Mouse (Mus musculus): ENCODE measurements around the gene Sorcs3.

- TF ChIP-seq MAZ (IDR thresholded peaks at IDR 0.05; ENCODE audit: low read depth, low read length) (no peak), RCOR1 (IDR thresholded peaks at IDR 0.05; ENCODE audit: low read depth, low read length) (no peak), CHD1 (IDR thresholded peaks at IDR 0.05; ENCODE audit: low read depth, low read length) (no peak), SMC3 (IDR thresholded peaks at IDR 0.05; ENCODE audit: low read depth, low read length) (no peak), USF2 (IDR thresholded peaks at IDR 0.05; ENCODE audit: borderline replicate concordance in 1 of 2, insufficient read depth in 1 of 2, low read depth in 1 of 2, low read length in 2 of 2) (no peak)
Observed at GRCm38 (mm10) chr19:48301300-48301699, 95.5 kb downstream of the Sorcs3 start.
